Mouse (Mus musculus) cerebellum, adult (tissue): ENCODE measurements around the gene Esp24.
"Not testable (repeated sequence)": the region's sequence is repeated elsewhere in the genome, so short reads cannot be mapped to it uniquely, and the experiment has no call there.

Experiments used
- ATAC-seq: cut with Nextera tagmentation; 2 replicates; pipeline ENCODE4 v1.9.2; 2017; ENCODE audit warnings: mild to moderate bottlenecking, moderate library complexity, mixed read lengths; ENCODE audit not compliant: insufficient number of reproducible peaks, low FRiP score, low TSS enrichment

The Esp24 gene

GRCm38 (mm10) chr17:39036395-39036794 lies at the start of gene Esp24:
Esp24 (plus strand) TSS chr17:39036695.
- not testable (repeated sequence) for ATAC-seq

- no peak for ATAC-seq
These were observed 26.6 kb upstream of the Esp24 start for GRCm38 (mm10) chr17:39009846-39010245.

GRCm38 (mm10) chr17:39010675-39011638 lies 25.5 kb upstream of the Esp24 start:
- ATAC-seq: no peak

DNA sequence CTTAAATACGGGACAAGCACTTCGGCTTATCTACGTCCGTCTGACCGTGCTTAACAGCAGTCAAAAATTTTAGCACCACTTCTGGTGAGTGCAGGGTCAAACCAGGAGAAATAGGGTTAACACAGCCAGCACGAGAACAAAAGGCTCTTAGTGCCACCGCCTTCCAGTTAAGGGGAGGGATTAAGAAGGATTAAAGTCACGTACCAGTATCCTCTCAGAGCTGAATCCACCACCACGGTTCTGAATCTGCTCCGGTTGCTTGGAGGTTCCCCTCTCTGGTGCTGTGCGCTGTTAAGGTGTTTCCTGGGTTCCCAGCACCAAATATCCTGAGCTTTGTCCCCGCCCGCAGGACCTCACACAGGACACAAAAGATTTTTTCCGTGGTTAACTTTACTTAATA lies 19.3 kb upstream of the Esp24 start:
- ATAC-seq: no peak

- ATAC-seq: no peak
These were observed 6.7 kb downstream of the Esp24 start, which contains the start of gene Gm21903 for GRCm38 (mm10) chr17:39043241-39043640. Gm21903 (minus strand) TSS chr17:39043341.

GRCm38 (mm10) chr17:39063641-39064040 lies 27.1 kb downstream of the Esp24 start:
- no peak for ATAC-seq

- no peak for ATAC-seq
These were observed 40.4 kb downstream of the Esp24 start, which contains the start of gene Esp23 for GRCm38 (mm10) chr17:39076937-39077336. Esp23 (minus strand) TSS chr17:39077037.
